Mouse (Mus musculus) erythroblast, embryonic 14.5 days (primary cell): ENCODE measurements at regions not wholly inside any gene's neighbourhood (a gene's known extent, or its start where the extent isn't known, plus 50 kb on each side); places are given as distances from the start of the nearest gene placed in this dataset.

Experiments
- H3K27me3 ChIP-seq: 2 replicates; pipeline ENCODE4 v1.6.1; 2012; ENCODE audit warnings: inconsistent platforms; ENCODE audit not compliant: control insufficient read depth
- H3K36me3 ChIP-seq: 2 replicates; pipeline ENCODE4 v1.6.1; 2012; ENCODE audit warnings: mild to moderate bottlenecking, inconsistent platforms; ENCODE audit not compliant: control insufficient read depth
- H3K4me1 ChIP-seq: 2 replicates; pipeline ENCODE4 v1.6.1; 2012; ENCODE audit warnings: inconsistent platforms; ENCODE audit not compliant: control insufficient read depth
- H3K4me3 ChIP-seq: replicated peaks from 2 replicates; pipeline ENCODE3; 2012; ENCODE audit warnings: moderate library complexity, mild to moderate bottlenecking, inconsistent platforms
- H3K9me3 ChIP-seq: 2 replicates; pipeline ENCODE4 v1.6.1; 2012; ENCODE audit warnings: low read length, inconsistent platforms, mixed read lengths; ENCODE audit not compliant: control insufficient read depth
- GATA1 ChIP-seq: IDR thresholded peaks from 2 replicates; pipeline ENCODE4 v1.6.1; 2012; ENCODE audit warnings: low read length, inconsistent platforms, mixed read lengths
- TAL1 ChIP-seq: IDR thresholded peaks from 3 replicates; pipeline ENCODE4 v1.6.1; 2012; ENCODE audit warnings: low read length, inconsistent platforms, mixed read lengths

- Histone ChIP-seq H3K36me3 (peaks cover 2% of the 10 kb centered on the region; the same call in 1 of the 2 replicates), H3K4me1 (peaks cover 90% of the 10 kb centered on the region), H3K4me3 (no peak overlapping the region), H3K27me3 (peaks cover 4% of the 10 kb centered on the region), H3K9me3 (no peaks in the 10 kb centered on the region)
- TF ChIP-seq TAL1: no peak
- TF ChIP-seq GATA1: no peak
These were observed 134.7 kb upstream of the Map3k1 start for GRCm38 (mm10) chr13:111943392-111944088.

- TF ChIP-seq TAL1: no peak
- no peak for TF ChIP-seq GATA1
These were observed 135.3 kb upstream of the Map3k1 start for GRCm38 (mm10) chr13:111944089-111944406.

GRCm38 (mm10) chr13:111946271-111946670 lies 137.5 kb upstream of the Map3k1 start:
- H3K4me3 ChIP-seq: no peak overlapping the region
- peaks cover 77% of the 10 kb centered on the region for H3K4me1 ChIP-seq
- H3K27me3 ChIP-seq: peaks cover 4% of the 10 kb centered on the region
- TF ChIP-seq TAL1: no peak
- TF ChIP-seq GATA1: no peak
- H3K9me3 ChIP-seq: no peaks in the 10 kb centered on the region
- peaks cover 2% of the 10 kb centered on the region; the same call in 1 of the 2 replicates for H3K36me3 ChIP-seq

More at GRCm38 (mm10) chr13:111944089-111944406, 135.3 kb upstream of the Map3k1 start:
- Histone ChIP-seq H3K4me3 (no peak overlapping the region), H3K36me3 (peaks cover 2% of the 10 kb centered on the region; the same call in 1 of the 2 replicates), H3K27me3 (peaks cover 4% of the 10 kb centered on the region), H3K4me1 (peaks cover 89% of the 10 kb centered on the region), H3K9me3 (no peaks in the 10 kb centered on the region)

GRCm38 (mm10) chr13:111946811-111947210 lies 138.0 kb upstream of the Map3k1 start:
- Histone ChIP-seq H3K27me3 (peaks cover 4% of the 10 kb centered on the region), H3K9me3 (no peaks in the 10 kb centered on the region), H3K4me3 (no peak overlapping the region), H3K4me1 (peaks cover 72% of the 10 kb centered on the region), H3K36me3 (peaks cover 2% of the 10 kb centered on the region; the same call in 1 of the 2 replicates)
- TF ChIP-seq TAL1 (no peak), GATA1 (no peak)

- Histone ChIP-seq H3K36me3 (no peaks in the 10 kb centered on the region; the same call in 1 of the 2 replicates), H3K9me3 (no peaks in the 10 kb centered on the region), H3K4me3 (no peak overlapping the region), H3K27me3 (peaks cover 10% of the 10 kb centered on the region), H3K4me1 (peaks cover 68% of the 10 kb centered on the region)
- TF ChIP-seq TAL1 (no peak), GATA1 (no peak)
These were observed 139.6 kb upstream of the Map3k1 start for GRCm38 (mm10) chr13:111948395-111948794.

- H3K27me3 ChIP-seq: peaks cover 18% of the 10 kb centered on the region
- peaks cover 65% of the 10 kb centered on the region for H3K4me1 ChIP-seq
- no peaks in the 10 kb centered on the region; the same call in 1 of the 2 replicates for H3K36me3 ChIP-seq
- no peaks in the 10 kb centered on the region for H3K9me3 ChIP-seq
- no peak overlapping the region for H3K4me3 ChIP-seq
- TF ChIP-seq TAL1 (no peak), GATA1 (no peak)
These were observed 141.2 kb upstream of the Map3k1 start for GRCm38 (mm10) chr13:111950042-111950441.

- Histone ChIP-seq H3K9me3 (no peaks in the 10 kb centered on the region), H3K27me3 (peaks cover 19% of the 10 kb centered on the region), H3K36me3 (no peaks in the 10 kb centered on the region; the same call in 1 of the 2 replicates), H3K4me3 (no peak overlapping the region), H3K4me1 (peaks cover 71% of the 10 kb centered on the region)
- TF ChIP-seq TAL1: no peak
- no peak for TF ChIP-seq GATA1
These were observed 145.2 kb upstream of the Map3k1 start for GRCm38 (mm10) chr13:111953860-111954519.

GRCm38 (mm10) chr13:111954520-111954884 lies 145.7 kb upstream of the Map3k1 start:
- H3K4me3 ChIP-seq: no peak overlapping the region
- TF ChIP-seq TAL1 (no peak), GATA1 (no peak)
- H3K36me3 ChIP-seq: no peaks in the 10 kb centered on the region; the same call in 1 of the 2 replicates
- peaks cover 66% of the 10 kb centered on the region for H3K4me1 ChIP-seq
- H3K27me3 ChIP-seq: peaks cover 19% of the 10 kb centered on the region
- no peaks in the 10 kb centered on the region for H3K9me3 ChIP-seq

GRCm38 (mm10) chr13:111957118-111957517 lies 148.3 kb upstream of the Map3k1 start:
- H3K9me3 ChIP-seq: peaks cover 7% of the 10 kb centered on the region
- no peak overlapping the region for H3K4me3 ChIP-seq
- H3K4me1 ChIP-seq: peaks cover 63% of the 10 kb centered on the region
- H3K27me3 ChIP-seq: peaks cover 21% of the 10 kb centered on the region
- no peaks in the 10 kb centered on the region; the same call in 1 of the 2 replicates for H3K36me3 ChIP-seq
- no peak for TF ChIP-seq TAL1
- no peak; the same call in 1 of the 2 replicates for TF ChIP-seq GATA1
